Mouse (Mus musculus): ENCODE measurements around the gene Dst. TPM values are rescaled to one million over a fixed set of nuclear protein-coding genes. Genes with fewer than 3 reads are reported as not detected.
A peak's percentile ranks its signal among the peaks of the same experiment; 100 is the strongest.

The Dst gene
- polyA plus RNA-seq, 1 experiment from 2014 or later = 18.8 TPM

DNA sequence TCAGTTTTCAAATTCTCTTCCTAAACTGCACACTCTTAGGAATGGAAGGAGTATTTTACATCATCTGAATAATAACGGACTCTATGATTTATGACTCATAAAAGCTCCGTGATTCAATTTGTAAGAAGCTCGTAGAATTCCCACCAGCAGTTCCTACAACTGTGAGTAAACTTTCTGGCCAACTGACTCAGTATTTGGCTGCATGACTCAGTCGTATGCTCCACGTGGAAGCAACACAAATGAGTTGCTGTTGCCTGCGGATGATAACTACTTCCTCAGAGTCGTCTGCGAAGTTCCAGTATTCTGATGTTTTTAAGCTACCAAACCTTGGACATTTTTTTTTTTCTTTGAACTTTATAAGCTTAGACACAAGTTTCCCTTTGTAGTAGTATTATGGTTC is 7.8 kb upstream of the Dst start:
- Histone ChIP-seq H3K27me3 (ENCODE audit: low read depth, poor library complexity, severe bottlenecking) (peaks cover 11% of the 10 kb centered on the region), H3K4me1 (peaks cover 4% of the 10 kb centered on the region; the same call in 1 of the 2 replicates), H3K27ac (replicated peaks) (no peak overlapping the region), H3K36me3 (no peaks in the 10 kb centered on the region), H3K4me3 (no peak overlapping the region), H3K9me3 (replicated peaks) (no peaks in the 10 kb centered on the region)
- WGBS = 96% methylated on average over 8 of the region's 8 CpGs
- DNase-seq (ENCODE audit: low spot score) = no peak

DNA sequence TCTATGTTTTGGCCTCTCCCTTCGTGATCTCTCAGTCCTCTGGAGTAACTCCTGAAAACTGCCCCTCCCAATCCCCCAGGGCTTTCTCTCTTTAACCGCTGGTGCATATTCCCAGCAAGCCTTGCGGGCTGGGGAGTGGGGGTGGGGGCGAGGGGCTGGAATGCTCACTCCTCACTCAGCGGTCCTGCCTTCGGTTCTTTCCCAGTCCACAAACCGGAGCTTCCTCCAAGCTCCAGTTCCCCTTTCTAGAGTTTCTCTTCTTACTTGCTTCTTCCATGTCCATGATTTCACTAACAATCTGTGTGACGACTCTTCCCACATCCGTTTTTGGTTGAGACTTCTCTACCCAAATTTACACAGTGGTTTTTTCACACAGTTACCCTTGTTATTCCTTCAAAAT is 4.4 kb upstream of the Dst start:
- Histone ChIP-seq H3K4me1 (peaks cover 23% of the 10 kb centered on the region), H3K27ac (replicated peaks) (no peak overlapping the region), H3K4me3 (no peak overlapping the region), H3K27me3 (ENCODE audit: low read depth, poor library complexity, severe bottlenecking) (peaks cover 41% of the 10 kb centered on the region), H3K9me3 (replicated peaks) (no peaks in the 10 kb centered on the region), H3K36me3 (no peaks in the 10 kb centered on the region)
- 33% methylated on average over 9 of the region's 9 CpGs for WGBS
- DNase-seq (ENCODE audit: low spot score) = no peak

DNA sequence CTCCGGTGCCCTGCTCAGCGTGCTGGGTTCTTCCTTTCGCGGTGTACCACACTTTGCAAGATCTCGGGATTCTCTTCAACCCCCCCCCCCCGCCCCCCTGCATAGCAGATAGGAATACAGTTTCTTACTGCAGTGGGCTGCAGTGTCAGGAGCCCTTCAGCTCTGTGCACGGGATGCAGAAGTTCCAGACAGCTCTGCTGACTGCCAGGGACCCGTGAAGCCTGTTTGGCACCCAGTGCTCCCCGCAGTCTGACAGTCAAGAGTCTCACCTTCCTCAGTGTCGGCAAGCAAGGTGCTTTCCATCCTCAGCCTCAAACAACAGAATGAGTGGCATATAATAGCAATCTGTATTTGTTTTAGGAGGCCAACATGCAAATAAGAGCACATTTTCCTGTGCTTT is 1.8 kb upstream of the Dst start:
- Histone ChIP-seq H3K4me1 (peaks cover 31% of the 10 kb centered on the region), H3K27ac (replicated peaks) (no peak overlapping the region), H3K27me3 (ENCODE audit: low read depth, poor library complexity, severe bottlenecking) (peaks cover 54% of the 10 kb centered on the region), H3K4me3 (no peak overlapping the region), H3K36me3 (no peaks in the 10 kb centered on the region), H3K9me3 (replicated peaks) (no peaks in the 10 kb centered on the region)
- WGBS = 37% methylated on average over 10 of the region's 10 CpGs
- DNase-seq (ENCODE audit: low spot score) = peak; percentile 20

DNA sequence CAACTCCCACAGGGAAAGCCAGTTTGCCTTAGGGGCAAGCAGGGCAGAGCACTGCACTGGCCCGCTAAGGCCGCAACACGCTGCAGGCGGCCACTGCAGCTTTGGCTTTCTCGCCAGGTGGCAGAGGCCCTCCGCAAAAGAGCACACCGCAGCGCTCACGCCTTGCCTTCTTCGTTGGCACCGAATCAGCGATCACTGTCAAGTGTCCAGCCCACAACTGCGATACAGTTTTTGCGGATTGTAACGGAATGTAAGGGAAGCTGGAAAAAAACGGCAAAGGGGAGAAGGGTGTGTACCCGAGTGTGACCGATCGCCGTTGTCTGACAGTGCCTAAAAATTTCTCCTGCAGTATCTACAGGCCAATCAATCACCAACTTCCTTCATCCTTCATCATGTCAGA is 1.1 kb upstream of the Dst start:
- Histone ChIP-seq H3K9me3 (replicated peaks) (no peaks in the 10 kb centered on the region), H3K4me3 (peak overlapping the region; percentile 71), H3K27ac (replicated peaks) (peak overlapping the region; percentile 87; the same call in 1 of the 2 replicates), H3K36me3 (no peaks in the 10 kb centered on the region), H3K4me1 (peaks cover 31% of the 10 kb centered on the region), H3K27me3 (ENCODE audit: low read depth, poor library complexity, severe bottlenecking) (peaks cover 54% of the 10 kb centered on the region)
- under 1% methylated on average over 20 of the region's 20 CpGs for WGBS
- DNase-seq (ENCODE audit: low spot score) = no peak

DNA sequence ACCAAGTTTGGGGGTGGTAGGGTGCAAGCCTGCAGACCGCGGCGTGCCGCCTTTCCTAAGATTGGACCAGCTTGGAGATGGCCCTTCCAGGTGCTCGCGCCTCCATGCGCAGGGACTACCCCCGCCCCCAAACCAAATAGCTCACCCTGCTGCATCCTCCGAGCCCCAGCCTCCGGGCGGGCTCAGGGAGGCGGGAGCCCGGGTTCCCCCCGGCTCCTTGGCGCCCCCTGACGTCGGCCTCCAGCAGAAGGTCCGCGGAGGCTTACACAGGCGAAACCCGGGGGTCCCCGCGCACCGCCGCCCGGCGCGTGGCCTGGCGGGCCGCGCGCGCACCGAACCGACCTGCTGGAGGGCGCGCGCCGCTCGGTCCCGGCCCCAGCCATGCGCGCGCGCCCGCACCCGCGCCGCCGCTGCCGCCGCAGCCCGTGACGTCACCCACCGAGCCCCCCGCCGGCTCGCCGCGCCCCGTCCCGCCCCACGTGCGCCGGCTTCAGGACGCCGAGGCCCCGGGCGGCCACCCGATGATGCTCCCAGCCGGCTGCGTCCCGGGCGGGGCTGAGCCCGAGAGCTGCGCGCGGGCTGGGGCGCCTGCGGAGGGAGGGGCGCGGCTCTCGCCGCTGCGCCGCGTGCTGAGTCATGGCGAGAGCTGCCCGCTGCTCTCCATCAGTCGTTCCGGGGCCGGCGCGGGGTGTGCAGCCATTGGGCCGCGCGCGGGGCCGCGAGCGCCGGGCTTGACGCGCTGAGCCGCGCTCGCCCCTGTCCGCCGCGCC is 419 bp upstream of the Dst start, which contains the start of gene Bend6:
Gene Bend6, minus strand, starts transcription at position 396 of the 770 bp plus-strand sequence.
- WGBS = under 1% methylated on average over 99 of the region's 110 CpGs
- Histone ChIP-seq H3K4me3 (peak within 1 kb of the TSS; percentile 71), H3K4me1 (peaks cover 31% of the 10 kb centered on the region), H3K9me3 (replicated peaks) (no peaks in the 10 kb centered on the region), H3K36me3 (no peaks in the 10 kb centered on the region), H3K27me3 (ENCODE audit: low read depth, poor library complexity, severe bottlenecking) (peaks cover 54% of the 10 kb centered on the region), H3K27ac (replicated peaks) (peak within 1 kb of the TSS; percentile 87)
- DNase-seq (ENCODE audit: low spot score) = peak; percentile 73

DNA sequence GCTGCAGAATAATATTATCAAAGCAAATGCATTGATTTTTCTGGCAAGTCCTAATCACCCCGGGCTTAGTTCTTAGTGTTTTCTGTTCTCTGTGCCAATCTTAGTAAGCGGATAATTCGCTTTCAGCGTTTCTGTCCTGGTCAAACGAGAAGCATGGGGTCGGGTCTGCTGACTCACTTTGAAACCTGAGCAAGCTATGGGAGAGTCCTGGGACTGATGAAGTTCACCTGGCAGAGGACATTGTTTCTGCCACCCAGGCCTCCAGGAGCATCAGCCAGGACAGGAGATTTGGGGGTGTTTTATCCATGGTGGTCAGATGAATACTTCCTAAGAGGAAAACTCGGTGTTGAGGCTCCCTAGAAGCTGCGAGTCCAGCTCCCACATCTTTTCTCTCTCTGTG is 3.6 kb downstream of the Dst start:
- no peak for DNase-seq (ENCODE audit: low spot score)
- H3K27me3 ChIP-seq (ENCODE audit: low read depth, poor library complexity, severe bottlenecking) = peaks cover 29% of the 10 kb centered on the region
- peaks cover 24% of the 10 kb centered on the region for H3K4me1 ChIP-seq
- 83% methylated on average over 8 of the region's 8 CpGs for WGBS
- H3K36me3 ChIP-seq = 0 out of 2 replicates have a peak, but pooled peaks cover 5% of the 10 kb centered on the region
- no peaks in the 10 kb centered on the region for H3K9me3 ChIP-seq (replicated peaks)
- H3K4me3 ChIP-seq = no peak overlapping the region
- H3K27ac ChIP-seq (replicated peaks) = no peak overlapping the region

DNA sequence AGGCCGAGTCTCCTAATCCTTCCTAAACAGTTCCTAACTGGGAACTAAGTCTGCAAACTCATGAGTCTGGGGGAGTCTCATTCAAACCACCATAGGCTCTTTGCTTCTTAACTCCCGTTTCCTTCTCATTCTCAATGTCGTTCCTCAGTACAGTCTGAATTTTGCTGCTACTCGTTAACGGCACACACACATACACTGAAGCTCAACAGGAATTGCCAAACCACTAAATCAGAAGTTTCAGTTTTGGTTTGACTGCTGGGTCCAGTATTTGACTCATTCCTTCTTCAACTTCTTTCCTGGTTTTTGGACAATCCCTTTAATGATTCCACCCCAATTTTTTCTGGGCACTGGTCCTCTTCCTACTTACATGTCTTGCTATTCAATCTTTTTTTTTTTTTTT is 8.5 kb downstream of the Dst start:
- H3K27ac ChIP-seq (replicated peaks) = no peak overlapping the region
- H3K4me3 ChIP-seq = no peak overlapping the region
- no peaks in the 10 kb centered on the region for H3K4me1 ChIP-seq
- H3K27me3 ChIP-seq (ENCODE audit: low read depth, poor library complexity, severe bottlenecking) = no peaks in the 10 kb centered on the region
- no peaks in the 10 kb centered on the region for H3K9me3 ChIP-seq (replicated peaks)
- 95% methylated on average over 5 of the region's 5 CpGs for WGBS
- 0 out of 2 replicates have a peak, but pooled peaks cover 5% of the 10 kb centered on the region for H3K36me3 ChIP-seq
- no peak for DNase-seq (ENCODE audit: low spot score)

DNA sequence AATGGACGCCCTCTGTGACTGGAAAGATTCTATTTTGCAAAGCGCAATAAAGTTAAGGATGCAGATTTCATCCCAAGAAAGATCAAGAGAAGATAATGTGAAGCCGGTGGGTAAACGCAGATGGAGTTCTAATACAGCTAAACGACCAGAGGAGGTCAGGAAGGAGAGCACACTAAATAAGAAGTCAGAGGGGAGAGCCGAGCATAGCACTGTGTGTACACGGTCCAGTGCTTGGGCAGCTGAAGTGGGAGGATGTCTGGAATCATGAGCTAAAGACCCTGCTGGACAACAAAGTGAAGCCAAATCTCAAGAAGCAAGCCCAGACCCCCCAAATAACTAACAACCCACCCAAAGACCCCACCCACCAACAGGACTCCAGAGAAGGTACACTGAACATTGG is 14.9 kb downstream of the Dst start:
- Histone ChIP-seq H3K27ac (replicated peaks) (no peak overlapping the region), H3K4me1 (no peaks in the 10 kb centered on the region), H3K36me3 (no peaks in the 10 kb centered on the region), H3K4me3 (no peak overlapping the region), H3K27me3 (ENCODE audit: low read depth, poor library complexity, severe bottlenecking) (no peaks in the 10 kb centered on the region), H3K9me3 (replicated peaks) (no peaks in the 10 kb centered on the region)
- 79% methylated on average over 7 of the region's 7 CpGs for WGBS
- no peak for DNase-seq (ENCODE audit: low spot score)

DNA sequence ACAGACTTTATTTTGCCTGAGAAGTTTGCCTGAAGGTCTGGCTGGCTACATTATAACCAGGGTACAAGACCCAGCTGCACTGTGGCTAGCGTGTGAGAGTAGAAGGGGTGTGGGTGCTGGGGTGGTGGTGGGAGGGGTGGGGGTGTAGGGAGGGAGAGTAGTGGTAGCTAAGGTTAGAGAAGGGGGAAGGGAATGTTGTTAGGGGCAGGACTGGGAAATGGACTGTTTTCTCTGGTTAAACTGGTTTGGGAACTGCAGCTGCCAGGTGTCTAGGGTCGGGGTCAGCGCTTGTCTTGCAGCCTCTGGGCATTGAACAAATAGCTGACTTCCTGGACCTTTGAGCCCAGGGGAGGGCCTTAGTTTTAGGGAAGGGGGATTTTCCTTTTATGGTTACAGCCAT is 17.3 kb downstream of the Dst start:
- DNase-seq (ENCODE audit: low spot score) = no peak
- Histone ChIP-seq H3K4me1 (no peaks in the 10 kb centered on the region), H3K36me3 (no peaks in the 10 kb centered on the region), H3K27me3 (ENCODE audit: low read depth, poor library complexity, severe bottlenecking) (no peaks in the 10 kb centered on the region), H3K9me3 (replicated peaks) (no peaks in the 10 kb centered on the region), H3K4me3 (no peak overlapping the region), H3K27ac (replicated peaks) (no peak overlapping the region)
- 84% methylated on average over 3 of the region's 3 CpGs for WGBS

DNA sequence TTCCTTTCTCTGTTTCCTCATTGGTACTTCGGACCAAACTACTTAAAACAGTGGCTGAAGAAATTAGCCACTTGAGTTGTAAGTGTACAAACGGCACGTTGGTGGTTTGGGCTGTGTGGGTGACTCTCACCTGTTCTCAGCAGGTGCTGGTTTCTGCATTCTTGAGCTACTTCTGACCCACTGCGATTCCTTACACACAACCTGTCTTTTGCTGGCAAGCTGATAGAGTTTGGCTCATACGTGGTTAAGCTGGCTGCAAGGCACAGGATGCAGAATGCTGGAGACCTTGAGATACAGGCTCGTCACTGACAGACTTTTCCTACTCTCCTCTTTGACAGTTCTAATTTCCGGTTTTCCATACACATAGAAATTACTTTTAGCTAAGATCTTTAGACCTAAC is 19.4 kb downstream of the Dst start:
- 93% methylated on average over 7 of the region's 7 CpGs for WGBS
- H3K27ac ChIP-seq (replicated peaks) = no peak overlapping the region
- DNase-seq (ENCODE audit: low spot score) = no peak
- no peaks in the 10 kb centered on the region for H3K9me3 ChIP-seq (replicated peaks)
- no peak overlapping the region for H3K4me3 ChIP-seq
- no peaks in the 10 kb centered on the region for H3K27me3 ChIP-seq (ENCODE audit: low read depth, poor library complexity, severe bottlenecking)
- H3K4me1 ChIP-seq = peaks cover 14% of the 10 kb centered on the region
- no peaks in the 10 kb centered on the region for H3K36me3 ChIP-seq

DNA sequence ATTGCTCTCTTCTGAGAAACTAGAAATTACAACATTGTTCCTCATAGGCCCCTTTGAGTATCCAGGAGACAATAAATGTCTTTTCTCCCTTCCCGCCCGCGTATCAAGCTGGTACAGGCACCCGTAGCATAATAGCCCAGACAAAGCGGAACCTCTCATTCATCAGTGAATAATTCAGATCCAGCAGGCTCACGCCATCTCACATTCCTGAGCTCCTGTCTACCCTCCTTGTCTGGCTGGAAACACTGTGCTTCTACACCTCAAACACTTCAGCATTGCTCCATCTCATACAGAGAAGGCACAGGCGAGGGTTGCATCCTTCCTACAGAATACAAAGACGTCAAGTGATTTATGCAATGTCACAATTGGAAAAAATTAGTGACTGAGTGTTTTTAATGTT is 23.8 kb downstream of the Dst start:
- 77% methylated on average over 8 of the region's 8 CpGs for WGBS
- Histone ChIP-seq H3K4me1 (peaks cover 17% of the 10 kb centered on the region), H3K4me3 (no peak overlapping the region), H3K27ac (replicated peaks) (0 out of 2 replicates have a peak overlapping the region, but pooled peaks have one; percentile 17), H3K27me3 (ENCODE audit: low read depth, poor library complexity, severe bottlenecking) (no peaks in the 10 kb centered on the region), H3K36me3 (no peaks in the 10 kb centered on the region), H3K9me3 (replicated peaks) (no peaks in the 10 kb centered on the region)
- no peak for DNase-seq (ENCODE audit: low spot score)

DNA sequence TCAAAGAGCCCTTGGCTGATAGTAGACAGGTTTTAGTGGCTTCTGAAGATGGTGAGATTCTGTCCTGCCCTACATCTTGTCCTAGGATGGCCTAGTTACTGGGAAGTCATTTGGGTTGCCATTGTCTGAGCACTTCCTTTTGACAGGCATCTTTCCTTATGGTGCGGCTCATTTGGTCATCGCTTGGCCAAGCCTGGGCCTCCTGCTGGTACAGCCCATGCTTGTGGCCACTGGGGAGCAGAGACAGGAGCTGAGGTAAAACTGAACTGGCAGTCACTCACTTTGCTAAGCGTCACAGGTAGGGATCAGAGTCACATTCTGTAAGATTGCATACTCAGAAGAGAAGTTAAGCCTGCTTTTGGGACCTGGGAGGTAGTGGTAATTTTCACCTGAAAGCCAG is 24.2 kb downstream of the Dst start:
- H3K27ac ChIP-seq (replicated peaks) = 0 out of 2 replicates have a peak overlapping the region, but pooled peaks have one; percentile 28

DNA sequence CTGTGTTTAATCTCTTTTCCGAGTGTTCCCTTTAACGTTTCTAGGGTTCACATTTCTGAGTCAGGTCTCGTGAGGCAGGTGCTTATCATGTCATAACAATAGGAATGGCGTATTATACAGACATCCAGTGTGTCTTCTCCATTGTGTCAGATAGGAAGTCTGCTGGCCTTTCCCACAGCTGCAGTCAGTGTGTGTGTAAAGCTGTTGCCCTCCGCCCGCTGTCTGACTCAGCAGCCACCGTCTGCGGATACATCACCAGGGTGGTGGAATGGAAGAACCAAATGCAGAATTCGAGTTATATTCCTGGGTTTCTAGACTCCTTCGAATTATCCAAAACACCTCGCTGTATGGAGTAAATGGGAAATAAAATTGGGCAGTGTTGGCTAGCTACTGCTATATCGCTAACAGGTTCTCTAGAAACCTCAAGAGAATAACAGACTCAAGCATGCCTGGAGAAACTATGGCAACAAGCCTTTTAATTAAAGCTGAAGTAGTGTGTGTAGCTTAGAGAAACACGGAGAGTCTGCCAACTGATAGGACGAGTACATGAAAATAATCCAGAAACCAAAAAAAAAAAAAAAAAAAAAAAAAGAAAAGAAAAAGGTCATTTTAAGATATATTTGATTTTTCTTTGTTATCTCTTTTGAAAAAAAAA is 24.9 kb downstream of the Dst start:
- Histone ChIP-seq H3K27me3 (ENCODE audit: low read depth, poor library complexity, severe bottlenecking) (no peaks in the 10 kb centered on the region), H3K27ac (replicated peaks) (no peak overlapping the region), H3K9me3 (replicated peaks) (no peaks in the 10 kb centered on the region), H3K4me1 (peaks cover 17% of the 10 kb centered on the region), H3K36me3 (no peaks in the 10 kb centered on the region), H3K4me3 (no peak overlapping the region)
- 84% methylated on average over 14 of the region's 14 CpGs for WGBS
- DNase-seq (ENCODE audit: low spot score) = no peak

More for the DNA sequence above, 24.2 kb downstream of the Dst start:
- Histone ChIP-seq H3K36me3 (no peaks in the 10 kb centered on the region), H3K4me3 (no peak overlapping the region), H3K9me3 (replicated peaks) (no peaks in the 10 kb centered on the region), H3K27me3 (ENCODE audit: low read depth, poor library complexity, severe bottlenecking) (no peaks in the 10 kb centered on the region), H3K4me1 (peaks cover 17% of the 10 kb centered on the region)
- no peak for DNase-seq (ENCODE audit: low spot score)
- WGBS = 87% methylated on average over 3 of the region's 3 CpGs

All from midbrain, embryonic 10.5 days (tissue).